Mouse (Mus musculus) frontal cortex, adult 2 months (tissue): ENCODE data around the gene Mmgt1. TPM values are rescaled to one million over a fixed set of nuclear protein-coding genes. Genes with fewer than 3 reads are reported as not detected.

Experiments used
- DNase-seq, 2 experiments: peaks; one replicate each; pipeline ENCODE4 v3.0.0; 2022; ENCODE audit warnings: low spot score in 1 of 2; ENCODE audit errors: extremely low spot score in 1 of 2
- polyA plus RNA-seq: library from polyadenylated mRNA; depleted of rRNA; stranded (reverse); fragments of >200 nt; gene quantifications from 2 replicates; pipeline ENCODE4 v1.2.3, GENCODE M21; 2012; rRNA removed

Gene Mmgt1
- 22.4 and 23.2 TPM in 2 replicates for polyA plus RNA-seq

DNA sequence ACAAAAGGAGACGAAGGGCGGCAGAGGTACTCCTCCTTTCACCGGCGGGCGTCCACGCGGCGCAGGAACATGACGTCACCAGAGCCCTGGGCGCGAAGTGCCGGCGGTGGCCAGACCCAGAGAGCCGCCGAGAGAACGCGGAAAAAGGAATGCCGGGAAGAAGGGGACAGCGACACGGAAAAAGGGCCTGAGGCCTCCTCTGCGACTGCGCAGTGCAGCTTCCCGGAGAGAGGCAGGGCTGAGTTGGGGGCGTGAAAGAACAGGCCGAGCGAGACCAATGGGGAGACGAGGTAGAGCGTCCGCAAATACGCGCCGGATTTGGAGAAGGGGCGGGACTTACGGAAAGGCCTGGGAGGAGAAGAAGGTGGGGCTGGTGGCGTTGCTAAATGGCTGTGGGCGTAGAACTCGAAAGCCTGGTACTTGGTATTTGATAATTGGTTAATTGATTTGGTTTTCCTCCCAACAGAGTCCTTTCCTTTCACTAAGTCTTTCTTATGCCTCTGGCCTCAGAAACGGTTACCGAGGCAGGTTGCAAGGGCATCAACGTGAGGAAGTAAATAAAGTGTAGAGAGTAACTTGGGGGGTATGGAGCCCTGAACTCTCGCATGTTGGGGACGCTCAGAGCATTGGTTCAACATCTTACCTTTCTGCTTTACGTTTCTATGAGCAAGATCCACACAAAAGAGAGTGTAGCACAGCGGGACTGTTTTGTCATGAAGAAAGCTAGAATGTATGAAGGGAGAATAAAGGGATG is at the start of gene Mmgt1:
Gene Mmgt1, minus strand, starts transcription at position 183 of the 754 bp plus-strand sequence.
- peak; percentile 90 to 92 for DNase-seq

DNA sequence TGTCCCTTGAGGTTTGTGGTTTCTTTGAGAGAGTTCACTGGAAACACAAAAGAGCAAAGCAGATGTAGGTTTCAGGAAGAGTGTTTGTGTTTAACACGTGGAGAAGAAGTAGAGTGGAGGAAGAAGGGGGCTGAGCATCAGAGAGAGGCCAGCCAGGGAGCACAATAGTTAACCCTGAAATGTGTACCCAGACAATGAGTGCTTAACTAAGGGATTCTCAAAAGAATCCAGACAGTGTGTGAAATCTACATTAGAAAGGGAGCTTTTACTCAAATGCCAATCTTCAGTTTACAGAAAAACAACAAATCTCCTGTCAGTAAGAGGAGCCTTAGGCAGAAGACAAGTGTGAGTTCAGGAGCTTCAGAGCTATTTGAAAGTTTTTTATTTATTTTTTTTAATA is 42.2 kb upstream of the Mmgt1 start:
- no peak for DNase-seq

DNA sequence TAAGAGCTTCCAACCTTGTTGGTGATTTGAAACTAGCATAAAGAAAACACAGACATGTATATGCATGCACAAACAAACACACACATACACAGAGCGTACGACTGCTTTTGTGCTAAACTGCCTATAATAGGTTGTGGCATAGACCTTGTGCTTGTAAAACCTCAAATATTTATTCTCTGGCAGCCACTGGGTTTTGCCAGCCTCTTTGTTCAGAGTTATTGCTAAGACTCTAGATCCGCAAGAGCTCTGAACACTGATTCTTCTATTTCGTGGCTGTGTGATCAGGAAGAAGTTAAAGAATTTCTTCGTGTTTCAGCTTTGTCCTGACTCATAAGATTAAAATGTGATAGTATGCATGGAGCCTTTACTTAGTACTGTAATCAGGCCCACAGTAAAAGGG is 38.3 kb upstream of the Mmgt1 start:
- DNase-seq, result no peak

DNA sequence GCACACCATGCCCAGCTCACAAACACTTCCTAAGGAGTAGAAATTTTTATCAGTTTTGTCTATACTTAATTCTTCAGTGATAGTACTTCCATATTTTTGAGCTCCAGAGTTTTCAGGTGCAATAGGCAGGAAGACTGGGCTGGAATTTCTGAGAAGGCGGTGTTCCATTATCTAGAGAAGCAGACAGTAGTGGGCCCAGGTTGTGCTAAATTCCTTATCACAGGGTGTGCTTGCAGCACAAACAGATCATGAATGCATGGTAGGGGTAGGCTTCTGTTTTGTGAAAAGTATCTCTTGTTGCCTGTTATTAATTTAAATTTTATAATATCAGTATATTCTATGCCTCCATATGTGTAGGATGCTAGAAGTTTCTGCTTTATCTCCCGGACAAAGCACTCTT is 17.4 kb upstream of the Mmgt1 start:
- no peak for DNase-seq

DNA sequence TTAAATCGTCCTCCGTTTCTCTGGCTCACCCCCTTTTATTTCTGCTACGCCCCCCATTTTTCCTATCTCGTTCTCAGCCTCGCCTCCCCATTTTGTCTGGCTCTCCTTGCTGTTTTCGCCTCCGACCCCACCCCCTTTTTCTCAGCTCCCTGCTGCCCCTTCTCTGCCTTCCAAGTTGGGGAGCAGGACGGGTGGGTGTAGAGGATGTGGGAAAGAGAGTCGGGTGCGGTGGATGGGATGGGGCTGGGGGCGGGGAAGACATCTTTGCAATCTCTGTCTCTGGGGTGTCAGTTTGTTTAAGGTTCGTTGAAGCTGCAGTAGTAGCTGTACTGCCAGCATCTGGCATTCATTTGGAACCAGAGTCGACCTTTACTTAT is 12.4 kb upstream of the Mmgt1 start:
- DNase-seq, result peak in 1 of 2 experiments; percentile 6

DNA sequence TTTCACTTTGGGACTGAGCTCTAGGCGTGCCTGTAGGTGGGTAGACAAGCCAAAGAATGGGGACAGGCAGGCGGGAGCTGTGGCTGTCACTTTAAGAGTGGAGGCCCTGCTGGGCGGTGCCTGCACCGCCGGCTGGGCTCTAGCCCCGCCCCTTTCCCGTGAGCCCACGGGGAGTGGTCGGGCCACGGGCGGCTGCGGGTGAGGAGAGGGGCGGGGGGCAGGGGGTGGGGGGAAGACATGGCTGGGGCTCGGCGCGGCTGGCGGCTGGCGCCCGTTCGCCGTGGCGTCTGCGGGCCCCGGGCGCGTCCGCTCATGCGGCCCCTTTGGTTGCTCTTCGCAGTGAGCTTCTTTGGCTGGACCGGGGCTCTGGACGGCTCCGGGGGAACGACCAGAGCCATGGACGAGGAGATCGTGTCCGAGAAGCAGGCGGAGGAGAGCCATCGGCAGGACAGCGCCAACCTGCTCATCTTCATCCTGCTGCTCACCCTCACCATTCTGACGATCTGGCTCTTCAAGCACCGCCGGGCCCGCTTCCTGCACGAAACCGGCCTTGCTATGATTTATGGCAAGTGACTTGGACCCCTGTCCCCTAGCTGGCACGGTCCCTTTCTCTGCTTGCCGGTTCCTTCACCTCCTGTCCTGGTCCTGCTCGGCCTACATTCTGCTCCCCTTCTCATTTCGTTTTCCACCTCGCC is 11.9 kb upstream of the Mmgt1 start, which contains the start of gene Slc9a6:
Gene Slc9a6, plus strand, starts transcription at position 135 of the 695 bp plus-strand sequence.
- DNase-seq, result peak; percentile 28 to 58

DNA sequence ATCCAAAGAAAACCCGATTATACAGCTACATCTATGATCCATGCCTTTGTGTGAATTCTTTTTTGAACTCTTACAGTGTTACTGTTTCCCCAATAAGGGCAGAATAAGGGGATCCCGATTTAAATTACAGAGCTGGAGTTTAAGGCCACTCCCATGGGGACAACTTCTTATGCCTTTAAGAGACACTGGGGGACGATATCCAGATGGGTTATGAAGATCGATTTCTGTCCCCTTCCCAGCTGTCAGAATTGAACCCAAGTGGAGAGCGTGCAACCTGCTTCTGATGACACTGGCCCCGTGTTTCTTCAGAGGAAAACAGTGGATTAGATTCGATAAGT is 11.4 kb upstream of the Mmgt1 start:
- no peak for DNase-seq

DNA sequence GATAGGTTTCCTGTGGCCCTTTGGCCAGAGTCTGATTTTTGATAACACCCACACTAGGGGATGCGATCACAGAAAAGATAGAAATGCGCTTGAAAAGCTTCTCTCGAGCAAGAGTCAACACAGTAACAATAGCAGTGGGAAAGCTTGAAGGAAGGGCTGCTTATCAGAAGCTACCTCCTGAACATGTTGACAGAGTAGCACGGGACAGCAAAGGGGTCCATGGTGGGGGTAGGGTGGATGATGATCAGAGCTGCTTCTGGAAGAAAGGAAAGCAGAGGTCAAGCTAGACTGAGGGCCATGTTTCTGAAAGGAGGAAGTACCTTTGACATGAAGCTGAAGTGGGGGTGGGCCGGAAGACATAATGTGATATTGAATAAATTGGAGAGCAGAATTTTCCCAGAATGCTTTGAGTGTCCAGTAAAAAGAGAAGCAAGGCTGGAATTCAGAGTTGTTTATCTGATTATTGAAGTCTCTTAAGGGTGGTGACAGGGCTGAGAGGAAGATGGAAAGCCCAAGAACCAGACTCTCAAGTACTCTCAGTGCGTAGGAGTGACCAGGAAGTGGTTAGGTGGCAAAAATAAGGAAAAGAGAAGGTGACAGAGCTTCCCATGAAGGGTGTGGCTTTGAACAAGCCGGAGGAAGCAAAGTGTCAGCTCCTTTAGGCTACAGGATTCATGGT is 9.3 kb upstream of the Mmgt1 start:
- DNase-seq, result no peak

DNA sequence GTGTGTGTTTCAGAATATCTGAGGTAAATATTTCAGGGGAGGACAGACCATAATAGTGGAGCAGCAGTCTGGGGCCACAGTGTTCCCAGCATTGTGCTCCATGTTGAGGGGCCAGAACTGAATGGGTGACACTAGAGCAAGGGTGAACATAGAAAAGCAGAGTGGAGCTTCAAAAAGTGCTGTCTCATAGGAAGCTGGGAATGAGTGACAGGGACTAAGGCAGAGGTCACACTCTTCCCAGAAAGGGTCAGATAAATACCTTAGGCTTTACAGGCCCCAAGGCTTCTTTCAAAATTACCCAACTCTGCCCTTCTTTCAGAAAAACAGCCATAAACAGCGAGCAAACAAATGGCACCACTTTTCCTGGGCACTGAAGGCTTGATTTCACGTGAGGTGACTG is 8.7 kb upstream of the Mmgt1 start:
- DNase-seq, result no peak

DNA sequence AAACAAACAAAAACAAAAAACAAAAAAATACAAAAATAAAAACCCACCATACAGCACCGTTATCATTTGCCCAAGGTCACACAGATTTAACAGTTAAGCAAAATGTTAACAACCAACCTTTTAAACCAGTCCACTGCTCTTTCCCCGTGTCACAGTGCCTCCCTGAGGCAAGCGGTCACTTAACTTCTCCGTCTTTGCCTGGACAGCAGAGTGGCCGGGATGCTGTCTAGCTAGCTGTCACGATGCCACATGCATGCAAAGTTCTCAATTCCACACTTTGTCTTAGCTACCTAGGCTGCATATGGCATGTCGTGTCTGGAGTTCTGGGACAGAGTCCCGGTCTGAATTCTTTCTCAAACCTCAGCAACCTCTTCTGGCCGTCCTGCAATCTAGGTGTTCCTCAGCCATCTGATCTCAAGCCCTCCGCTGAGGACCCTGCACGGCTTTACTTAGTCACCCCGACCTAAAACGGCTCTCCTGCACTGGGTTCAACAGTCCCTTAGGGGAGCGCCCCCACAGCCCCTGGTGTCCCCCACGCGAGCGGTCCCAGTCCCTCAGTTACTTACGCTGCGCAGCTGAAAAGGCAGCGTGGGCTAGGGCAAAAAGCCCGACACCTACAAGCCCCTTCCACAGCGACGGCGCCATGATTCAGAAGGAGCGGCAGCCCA is 516 bp downstream of the Mmgt1 start:
- DNase-seq, result no peak

DNA sequence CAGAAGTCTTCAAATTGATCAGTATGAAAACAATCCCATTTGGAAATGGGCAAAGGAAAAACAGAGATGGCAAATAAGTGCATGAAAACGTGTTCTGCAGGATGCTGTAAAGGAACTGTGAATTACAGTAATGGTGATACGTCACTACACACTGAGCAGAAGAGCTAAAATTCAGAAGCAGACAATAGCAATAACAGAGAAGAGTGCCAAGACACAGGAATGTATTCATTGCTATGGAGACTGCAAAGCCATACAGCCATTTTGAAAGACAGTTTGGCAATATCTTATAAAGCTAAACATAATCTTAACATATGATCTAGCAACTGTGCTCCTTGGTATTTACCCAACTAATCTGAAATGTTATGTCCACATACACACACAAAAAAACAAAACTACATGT is 19.7 kb downstream of the Mmgt1 start:
- no peak for DNase-seq

DNA sequence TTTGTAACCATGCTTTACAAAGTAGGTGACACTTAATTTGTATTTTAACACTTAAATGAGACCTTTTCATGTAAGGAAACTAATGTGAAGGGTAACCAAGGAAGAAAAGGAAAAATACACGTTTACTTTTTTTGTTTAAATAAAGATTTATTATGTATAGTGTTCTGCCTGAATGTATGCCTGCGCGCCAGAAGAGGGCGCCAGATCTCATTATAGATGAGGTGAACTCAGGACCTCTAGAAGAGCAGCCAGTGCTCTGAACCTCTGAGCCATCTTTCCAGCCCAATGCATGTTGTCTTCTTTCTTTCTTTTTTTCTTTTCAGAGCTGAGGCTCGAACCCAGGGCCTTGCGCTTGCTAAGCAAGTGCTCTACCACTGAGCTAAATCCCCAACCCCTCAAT is 25.4 kb downstream of the Mmgt1 start:
- DNase-seq, result no peak

DNA sequence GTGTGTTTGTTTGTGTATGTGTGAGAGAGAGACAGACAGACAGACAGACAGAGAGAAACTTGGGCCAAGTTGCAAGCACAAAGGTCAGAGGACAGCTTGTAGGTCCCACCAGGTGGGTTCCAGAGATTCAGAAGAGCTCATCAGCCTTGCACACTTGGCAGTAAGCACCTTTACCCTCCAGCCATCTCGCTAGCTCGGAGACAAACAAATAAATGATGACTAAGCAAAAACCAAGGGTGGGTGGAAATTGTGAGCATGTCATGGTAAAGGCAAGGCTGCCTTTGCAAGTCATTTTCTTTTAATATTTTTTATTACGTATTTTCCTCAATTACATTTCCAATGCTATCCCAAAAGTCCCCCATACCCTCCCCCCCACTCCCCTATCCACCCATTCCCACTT is 44.3 kb downstream of the Mmgt1 start:
- no peak for DNase-seq

DNA sequence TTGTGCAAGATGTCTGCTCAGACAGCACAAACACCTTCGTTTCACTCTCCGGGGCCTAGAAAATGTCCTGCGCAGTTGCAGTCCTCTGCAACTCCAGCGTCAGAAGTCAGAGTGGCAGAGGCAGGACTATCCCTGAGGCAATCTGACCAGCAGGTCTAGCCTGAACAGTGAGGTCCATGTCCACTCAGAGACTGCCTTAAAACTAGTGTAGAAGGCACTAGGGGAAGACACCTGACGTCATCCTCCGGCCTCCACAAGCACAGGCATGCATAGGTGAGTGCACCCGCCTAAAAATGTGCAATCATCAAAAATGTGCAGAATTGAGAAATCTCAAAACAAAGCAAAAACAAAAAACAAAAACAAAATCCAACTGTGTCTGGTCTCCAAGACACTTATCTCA is 48.4 kb downstream of the Mmgt1 start, which contains the start of gene Gm648:
Gene Gm648, minus strand, starts transcription at position 101 of the 400 bp plus-strand sequence.
- no peak for DNase-seq

DNA sequence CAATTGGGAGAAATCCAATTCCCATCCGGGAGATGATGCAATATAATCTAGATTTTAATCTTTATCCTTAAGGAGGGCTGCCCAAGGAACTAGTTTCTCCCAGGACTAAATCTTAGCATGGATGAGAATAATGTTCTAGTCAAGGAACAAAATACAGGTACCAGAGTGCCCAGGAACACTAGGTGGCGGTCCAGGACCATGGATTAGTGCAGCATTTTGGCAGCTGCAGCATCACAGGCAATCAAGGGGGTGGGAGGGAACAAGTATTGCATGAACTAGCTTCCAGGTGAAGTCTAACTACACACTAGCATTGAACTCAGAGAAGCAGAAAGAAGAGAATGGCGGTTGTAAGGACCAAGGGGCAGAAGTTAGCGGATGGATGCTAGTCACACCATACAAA is 60.7 kb downstream of the Mmgt1 start:
- DNase-seq, result peak in 1 of 2 experiments; percentile 55

Other genes with a start within 250 kb of the Mmgt1 start
- 15.0 and 19.2 TPM in 2 replicates for gene Smim10l2a, start 223.5 kb downstream of the Mmgt1 start, polyA plus RNA-seq
- not detected in 2 replicates for gene Gm2174, start 150.1 kb downstream of the Mmgt1 start, polyA plus RNA-seq
- gene Ints6l, start 143.2 kb downstream of the Mmgt1 start, polyA plus RNA-seq, result 71.6 and 84.1 TPM in 2 replicates
- gene Gm10477, start 73.3 kb downstream of the Mmgt1 start, polyA plus RNA-seq, result not detected in 2 replicates
- gene Gm648, start 48.5 kb downstream of the Mmgt1 start, polyA plus RNA-seq, result 0.17 TPM in 1 of 2 replicates, not detected in the other
- gene Slc9a6, start 11.7 kb upstream of the Mmgt1 start, polyA plus RNA-seq, result 64.8 and 73.8 TPM in 2 replicates
- 249 and 284 TPM in 2 replicates for gene Fhl1, start 133.7 kb upstream of the Mmgt1 start, polyA plus RNA-seq
- gene Map7d3, start 224.3 kb upstream of the Mmgt1 start, polyA plus RNA-seq, result 0.04 and 0.18 TPM in 2 replicates